Mouse (Mus musculus): ENCODE measurements around the gene D130043K22Rik. TPM values are rescaled to one million over a fixed set of nuclear protein-coding genes. Genes with fewer than 3 reads are reported as not detected.

The D130043K22Rik gene
- polyA plus RNA-seq, 1 experiment, result 1.6 TPM

DNA sequence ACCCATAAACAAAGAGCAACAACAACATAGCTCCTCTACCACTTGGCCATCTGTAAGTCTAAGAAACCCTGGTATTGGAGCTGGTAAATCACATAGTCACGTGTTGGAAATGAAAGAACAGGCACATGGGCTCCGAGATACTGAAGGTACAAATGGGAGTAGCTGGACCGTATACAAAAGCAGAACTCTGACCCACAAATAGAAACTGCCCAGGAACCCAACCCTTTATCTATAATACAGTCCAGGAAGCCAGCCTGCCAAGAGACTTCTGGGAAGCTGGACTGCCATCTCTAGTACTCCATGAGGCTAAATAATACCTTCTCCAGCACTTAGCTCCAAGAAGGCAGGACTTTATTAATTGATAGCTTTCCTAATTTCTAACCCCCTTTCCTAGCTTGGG lies 7.6 kb downstream of the D130043K22Rik start:
- TF ChIP-seq POLR2A (IDR thresholded peaks at IDR 0.05; ENCODE audit: control insufficient read depth, low read depth, low read length), result no peak
- no peak for TF ChIP-seq CTCF (IDR thresholded peaks at IDR 0.05; ENCODE audit: control insufficient read depth, insufficient read depth, insufficient replicate concordance, low read depth, low read length)
- H3K27me3 ChIP-seq (ENCODE audit: control insufficient read depth, insufficient read depth, low read length), result no peaks in the 10 kb centered on the region

DNA sequence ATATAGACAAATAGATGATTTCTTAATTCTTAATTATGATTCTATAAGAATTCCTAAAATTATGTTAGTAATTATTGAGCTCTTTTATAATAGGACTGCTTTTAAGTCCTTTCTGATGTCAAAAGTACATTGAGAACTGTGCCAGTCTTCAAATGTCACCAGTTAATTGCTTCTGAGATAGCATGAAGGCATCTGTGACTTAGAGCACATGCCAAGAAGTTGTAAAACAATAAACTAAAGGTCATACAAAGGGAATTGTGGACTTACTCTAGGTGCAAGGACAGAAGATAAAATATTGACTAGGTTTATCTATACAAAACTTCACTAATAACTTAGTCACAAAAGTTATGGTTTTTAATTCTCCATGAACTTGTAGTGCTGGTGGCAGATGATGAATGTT lies 14.2 kb downstream of the D130043K22Rik start:
- no peaks in the 10 kb centered on the region for H3K36me3 ChIP-seq (ENCODE audit: control insufficient read depth, insufficient read depth, low read length)
- H3K27ac ChIP-seq (ENCODE audit: control insufficient read depth, insufficient read depth, low read depth, low read length), result no peak overlapping the region
- H3K4me1 ChIP-seq (ENCODE audit: control insufficient read depth, insufficient read depth, low read length), result peaks cover 4% of the 10 kb centered on the region; the same call in 1 of the 2 replicates
- TF ChIP-seq CTCF (IDR thresholded peaks at IDR 0.05; ENCODE audit: control insufficient read depth, insufficient read depth, insufficient replicate concordance, low read depth, low read length) (no peak), POLR2A (IDR thresholded peaks at IDR 0.05; ENCODE audit: control insufficient read depth, low read depth, low read length) (no peak)
- H3K27me3 ChIP-seq (ENCODE audit: control insufficient read depth, insufficient read depth, low read length), result no peaks in the 10 kb centered on the region
- no peak overlapping the region for H3K4me3 ChIP-seq (ENCODE audit: control insufficient read depth, low read depth, low read length)

More for the DNA sequence above, 7.6 kb downstream of the D130043K22Rik start:
- Histone ChIP-seq H3K4me1 (ENCODE audit: control insufficient read depth, insufficient read depth, low read length) (peaks cover 4% of the 10 kb centered on the region; the same call in 1 of the 2 replicates), H3K27ac (ENCODE audit: control insufficient read depth, insufficient read depth, low read depth, low read length) (no peak overlapping the region), H3K36me3 (ENCODE audit: control insufficient read depth, insufficient read depth, low read length) (no peaks in the 10 kb centered on the region), H3K4me3 (ENCODE audit: control insufficient read depth, low read depth, low read length) (no peak overlapping the region)

DNA sequence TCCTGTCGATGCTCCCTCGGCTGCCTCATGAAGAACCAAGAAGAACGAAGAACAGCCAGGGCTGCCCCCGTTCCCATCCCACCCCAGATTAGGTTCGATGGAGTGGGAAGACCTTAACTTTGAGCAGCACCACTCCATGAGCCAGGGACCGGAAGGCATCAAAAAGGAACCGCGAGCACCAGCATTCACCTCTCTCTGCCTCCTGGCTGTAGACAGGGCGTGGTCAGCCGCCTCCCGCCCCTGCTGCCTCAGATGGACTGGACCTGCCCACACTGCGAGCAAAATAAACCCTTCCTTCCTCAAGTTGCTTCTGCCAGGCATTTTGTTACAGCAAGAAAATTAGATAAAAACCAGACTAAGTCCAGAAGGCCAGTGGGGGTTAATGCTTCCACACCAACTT lies 16.1 kb downstream of the D130043K22Rik start:
- Histone ChIP-seq H3K36me3 (ENCODE audit: control insufficient read depth, insufficient read depth, low read length) (no peaks in the 10 kb centered on the region), H3K4me3 (ENCODE audit: control insufficient read depth, low read depth, low read length) (no peak overlapping the region), H3K27me3 (ENCODE audit: control insufficient read depth, insufficient read depth, low read length) (no peaks in the 10 kb centered on the region), H3K27ac (ENCODE audit: control insufficient read depth, insufficient read depth, low read depth, low read length) (no peak overlapping the region), H3K4me1 (ENCODE audit: control insufficient read depth, insufficient read depth, low read length) (peaks cover 4% of the 10 kb centered on the region; the same call in 1 of the 2 replicates)
- no peak for TF ChIP-seq POLR2A (IDR thresholded peaks at IDR 0.05; ENCODE audit: control insufficient read depth, low read depth, low read length)

DNA sequence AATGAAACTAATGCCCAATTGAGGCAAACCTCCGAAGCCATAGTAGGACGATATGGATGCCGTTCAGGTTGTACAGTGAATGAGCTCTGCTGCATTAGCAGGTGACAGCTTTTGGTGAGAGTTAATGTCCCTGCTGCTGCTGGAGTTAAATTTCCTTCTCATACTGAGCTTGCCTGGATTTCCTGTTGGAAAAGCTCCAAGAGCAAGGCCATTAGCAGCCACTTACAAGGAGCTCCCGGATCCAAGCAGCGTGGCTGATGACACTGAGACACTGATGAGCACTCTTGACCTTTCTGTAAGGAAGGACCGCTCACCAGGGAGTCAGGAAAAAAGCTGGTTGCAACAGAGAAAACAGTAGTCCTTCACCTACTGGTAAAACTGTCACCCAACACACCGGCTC lies 17.1 kb downstream of the D130043K22Rik start:
- Histone ChIP-seq H3K27ac (ENCODE audit: control insufficient read depth, insufficient read depth, low read depth, low read length) (no peak overlapping the region), H3K27me3 (ENCODE audit: control insufficient read depth, insufficient read depth, low read length) (no peaks in the 10 kb centered on the region), H3K36me3 (ENCODE audit: control insufficient read depth, insufficient read depth, low read length) (no peaks in the 10 kb centered on the region), H3K4me3 (ENCODE audit: control insufficient read depth, low read depth, low read length) (no peak overlapping the region), H3K4me1 (ENCODE audit: control insufficient read depth, insufficient read depth, low read length) (peaks cover under 1% of the 10 kb centered on the region; the same call in 1 of the 2 replicates)
- TF ChIP-seq POLR2A (IDR thresholded peaks at IDR 0.05; ENCODE audit: control insufficient read depth, low read depth, low read length), result no peak

DNA sequence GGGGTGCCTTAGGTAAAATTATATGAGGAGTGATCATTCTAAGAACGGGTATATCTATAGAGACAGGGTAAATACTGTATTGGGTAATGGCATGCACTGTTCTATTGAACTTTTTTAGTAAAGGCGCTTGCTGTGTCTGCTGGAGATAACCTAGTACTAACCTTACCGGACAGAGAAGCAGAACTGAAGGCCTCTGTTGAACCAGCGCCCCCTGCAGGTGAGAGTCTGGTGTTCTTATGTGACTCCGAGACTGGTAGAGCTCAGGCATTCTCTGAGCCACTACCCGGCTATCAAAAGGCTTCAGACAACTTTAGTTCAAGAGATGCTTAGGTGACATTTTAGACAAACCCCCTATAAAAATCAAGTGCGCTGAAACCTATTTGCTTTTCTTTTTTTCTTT lies 17.6 kb downstream of the D130043K22Rik start:
- H3K4me1 ChIP-seq (ENCODE audit: control insufficient read depth, insufficient read depth, low read length), result no peaks in the 10 kb centered on the region
- no peak for TF ChIP-seq POLR2A (IDR thresholded peaks at IDR 0.05; ENCODE audit: control insufficient read depth, low read depth, low read length)
- TF ChIP-seq CTCF (IDR thresholded peaks at IDR 0.05; ENCODE audit: control insufficient read depth, insufficient read depth, insufficient replicate concordance, low read depth, low read length), result peak; percentile 45; the same call in 1 of the 2 replicates
- no peaks in the 10 kb centered on the region for H3K36me3 ChIP-seq (ENCODE audit: control insufficient read depth, insufficient read depth, low read length)
- no peak overlapping the region for H3K27ac ChIP-seq (ENCODE audit: control insufficient read depth, insufficient read depth, low read depth, low read length)
- H3K4me3 ChIP-seq (ENCODE audit: control insufficient read depth, low read depth, low read length), result no peak overlapping the region
- H3K27me3 ChIP-seq (ENCODE audit: control insufficient read depth, insufficient read depth, low read length), result no peaks in the 10 kb centered on the region

DNA sequence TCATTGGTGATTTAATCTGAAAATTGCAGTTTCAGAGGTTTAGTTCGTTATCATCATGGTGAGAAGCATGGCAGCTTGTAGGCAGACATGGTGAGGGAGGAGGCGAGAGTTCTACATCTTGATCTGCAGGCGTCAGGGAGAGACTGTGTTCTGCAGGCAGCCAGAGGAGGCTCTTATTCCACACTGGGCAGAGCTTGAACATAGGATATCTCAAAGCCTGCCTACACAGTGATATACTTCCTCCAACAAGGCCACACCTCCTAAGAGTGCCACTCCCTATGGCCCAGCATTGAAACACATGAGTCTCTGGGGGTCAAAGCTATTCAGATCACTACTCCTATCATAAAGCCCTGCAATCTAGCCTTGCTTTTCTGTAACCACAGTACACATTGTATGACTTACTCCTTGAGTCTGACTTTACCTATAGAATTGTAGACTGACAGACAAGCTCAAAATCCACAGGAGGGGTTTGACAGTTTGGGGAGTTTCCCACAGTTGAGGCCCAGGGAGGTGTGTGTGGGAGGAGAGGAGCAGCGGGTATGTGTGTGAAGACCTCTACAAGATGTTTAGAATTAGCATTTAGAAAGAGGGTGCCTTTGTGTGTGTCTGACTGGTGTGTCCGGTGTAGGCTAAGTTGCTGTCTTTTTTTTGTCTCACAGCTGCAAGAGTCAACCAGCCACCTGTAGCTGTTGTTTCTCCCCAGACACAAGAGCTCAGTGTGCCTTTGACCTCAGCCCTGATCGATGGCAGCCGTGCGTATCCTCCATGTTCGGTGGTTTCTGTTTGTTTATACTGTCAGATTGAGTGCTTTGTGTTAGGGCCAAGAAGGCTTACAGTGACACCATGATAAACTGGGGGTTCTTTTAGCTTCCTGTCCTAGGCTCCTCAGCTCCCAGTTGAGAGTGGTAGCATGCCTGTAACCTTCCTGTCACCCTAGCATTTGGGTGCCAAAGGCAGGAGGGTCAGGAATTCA lies 21.8 kb downstream of the D130043K22Rik start:
- H3K36me3 ChIP-seq (ENCODE audit: control insufficient read depth, insufficient read depth, low read length), result no peaks in the 10 kb centered on the region
- no peaks in the 10 kb centered on the region for H3K27me3 ChIP-seq (ENCODE audit: control insufficient read depth, insufficient read depth, low read length)
- no peak for TF ChIP-seq CTCF (IDR thresholded peaks at IDR 0.05; ENCODE audit: control insufficient read depth, insufficient read depth, insufficient replicate concordance, low read depth, low read length)
- TF ChIP-seq POLR2A (IDR thresholded peaks at IDR 0.05; ENCODE audit: control insufficient read depth, low read depth, low read length), result no peak
- no peak overlapping the region for H3K27ac ChIP-seq (ENCODE audit: control insufficient read depth, insufficient read depth, low read depth, low read length)
- H3K4me3 ChIP-seq (ENCODE audit: control insufficient read depth, low read depth, low read length), result no peak overlapping the region
- H3K4me1 ChIP-seq (ENCODE audit: control insufficient read depth, insufficient read depth, low read length), result no peaks in the 10 kb centered on the region

DNA sequence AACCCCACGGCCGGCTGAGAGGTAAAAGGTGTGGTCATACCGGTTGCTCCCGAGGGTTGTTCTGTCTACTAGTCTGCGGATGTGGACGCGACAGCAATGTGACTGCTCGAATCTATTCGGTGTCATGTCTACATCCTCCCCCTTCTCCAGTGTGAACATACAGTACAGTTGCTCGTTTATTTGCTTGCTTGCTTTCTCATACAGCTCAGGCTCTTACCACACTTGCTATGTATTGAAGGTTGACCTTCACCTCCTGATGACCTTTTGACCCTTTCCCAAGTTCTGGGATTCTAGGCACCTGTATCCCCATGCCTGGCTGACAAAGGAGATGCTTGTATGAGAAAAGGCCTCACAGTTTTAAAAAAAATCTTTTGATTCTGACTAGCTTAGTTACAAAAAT lies 22.9 kb downstream of the D130043K22Rik start:
- no peaks in the 10 kb centered on the region for H3K4me1 ChIP-seq (ENCODE audit: control insufficient read depth, insufficient read depth, low read length)
- H3K27ac ChIP-seq (ENCODE audit: control insufficient read depth, insufficient read depth, low read depth, low read length), result no peak overlapping the region
- H3K4me3 ChIP-seq (ENCODE audit: control insufficient read depth, low read depth, low read length), result no peak overlapping the region
- H3K27me3 ChIP-seq (ENCODE audit: control insufficient read depth, insufficient read depth, low read length), result no peaks in the 10 kb centered on the region
- TF ChIP-seq POLR2A (IDR thresholded peaks at IDR 0.05; ENCODE audit: control insufficient read depth, low read depth, low read length), result no peak
- no peak for TF ChIP-seq CTCF (IDR thresholded peaks at IDR 0.05; ENCODE audit: control insufficient read depth, insufficient read depth, insufficient replicate concordance, low read depth, low read length)
- H3K36me3 ChIP-seq (ENCODE audit: control insufficient read depth, insufficient read depth, low read length), result no peaks in the 10 kb centered on the region

All from testis, adult 2 months (tissue).